Mouse (Mus musculus): ENCODE results near the gene Rpp25l. TPM values are rescaled to one million over a fixed set of nuclear protein-coding genes. Genes with fewer than 3 reads are reported as not detected.

Gene Rpp25l
- polyA plus RNA-seq, 2 experiments = 24.0 to 31.4 TPM

- ATAC-seq (ENCODE audit: insufficient read depth) (no peak), DNase-seq (ENCODE audit: low read depth in 3 of 3, low spot score in 3 of 3) (no peak)
- no peak overlapping the region for H3K4me3 ChIP-seq (ENCODE audit: insufficient read depth in 1 of 2, low read depth in 2 of 2, low read length in 2 of 2)
- no peak overlapping the region for H3K27ac ChIP-seq
- H3K4me1 ChIP-seq (replicated peaks; ENCODE audit: control insufficient read depth in 2 of 2, insufficient read depth in 2 of 2, low read length in 1 of 2) = peaks cover 0 to 15% of the 10 kb centered on the region in 2 experiments; a peak in 3 of 4 replicates
- no peaks in the 10 kb centered on the region for H3K36me3 ChIP-seq (replicated peaks; ENCODE audit: control insufficient read depth, insufficient read depth, low read depth)
- H3K27me3 ChIP-seq (ENCODE audit: control insufficient read depth, insufficient read depth, low read length) = no peaks in the 10 kb centered on the region
- H3K9ac ChIP-seq (replicated peaks) = no peak overlapping the region
- WGBS (ENCODE audit: insufficient replicate concordance) = 46% methylated on average over 2 of the region's 2 CpGs
- H3K9me3 ChIP-seq (ENCODE audit: control insufficient read depth, low read length) = no peaks in the 10 kb centered on the region
- H3K4me2 ChIP-seq (ENCODE audit: low read depth) = no peak overlapping the region
- TF ChIP-seq CTCF (IDR thresholded peaks at IDR 0.05; ENCODE audit: low read depth) = no peak
- TF ChIP-seq EP300 (IDR thresholded peaks at IDR 0.05; ENCODE audit: low read depth) = no peak
Measured at GRCm38 (mm10) chr4:41744131-41744530, 30.8 kb upstream of the Rpp25l start.

GRCm38 (mm10) chr4:41741158-41741560 is 27.8 kb upstream of the Rpp25l start:
- ATAC-seq (ENCODE audit: insufficient read depth) (peak; percentile 95), DNase-seq (ENCODE audit: low read depth in 3 of 3, low spot score in 3 of 3) (peak; percentile 84 to 86 (median 84))
- Histone ChIP-seq H3K4me1 (replicated peaks; ENCODE audit: control insufficient read depth in 2 of 2, insufficient read depth in 2 of 2, low read length in 1 of 2) (peaks cover 0 to 15% of the 10 kb centered on the region in 2 experiments; a peak in 3 of 4 replicates), H3K4me3 (ENCODE audit: insufficient read depth in 1 of 2, low read depth in 2 of 2, low read length in 2 of 2) (peak overlapping the region; percentile 60 to 61), H3K4me2 (ENCODE audit: low read depth) (peak overlapping the region; percentile 79), H3K36me3 (replicated peaks; ENCODE audit: control insufficient read depth, insufficient read depth, low read depth) (no peaks in the 10 kb centered on the region; the same call in 1 of the 2 replicates), H3K27ac (no peak overlapping the region), H3K9me3 (ENCODE audit: control insufficient read depth, low read length) (no peaks in the 10 kb centered on the region), H3K27me3 (ENCODE audit: control insufficient read depth, insufficient read depth, low read length) (no peaks in the 10 kb centered on the region), H3K9ac (replicated peaks) (peak overlapping the region; percentile 47)
- under 1% methylated on average over 27 of the region's 27 CpGs for WGBS (ENCODE audit: insufficient replicate concordance)
- TF ChIP-seq CTCF (IDR thresholded peaks at IDR 0.05; ENCODE audit: low read depth) = peak; percentile 37; the same call in 1 of the 2 replicates
- TF ChIP-seq EP300 (IDR thresholded peaks at IDR 0.05; ENCODE audit: low read depth) = no peak

GRCm38 (mm10) chr4:41740380-41741157 is 27.2 kb upstream of the Rpp25l start:
- Histone ChIP-seq H3K9me3 (ENCODE audit: control insufficient read depth, low read length) (no peaks in the 10 kb centered on the region), H3K36me3 (replicated peaks; ENCODE audit: control insufficient read depth, insufficient read depth, low read depth) (no peaks in the 10 kb centered on the region; the same call in 1 of the 2 replicates), H3K27me3 (ENCODE audit: control insufficient read depth, insufficient read depth, low read length) (no peaks in the 10 kb centered on the region), H3K4me2 (ENCODE audit: low read depth) (peak overlapping the region; percentile 79), H3K9ac (replicated peaks) (peak overlapping the region; percentile 47), H3K4me3 (ENCODE audit: insufficient read depth in 1 of 2, low read depth in 2 of 2, low read length in 2 of 2) (peak overlapping the region; percentile 60 to 61), H3K4me1 (replicated peaks; ENCODE audit: control insufficient read depth in 2 of 2, insufficient read depth in 2 of 2, low read length in 1 of 2) (peaks cover 0 to 15% of the 10 kb centered on the region in 2 experiments; a peak in 3 of 4 replicates), H3K27ac (no peak overlapping the region)
- DNase-seq (ENCODE audit: low read depth in 3 of 3, low spot score in 3 of 3) = peak in 1 of 3 experiments; percentile 37
- peak; percentile 26; the same call in 1 of the 2 replicates for TF ChIP-seq CTCF (IDR thresholded peaks at IDR 0.05; ENCODE audit: low read depth)
- TF ChIP-seq EP300 (IDR thresholded peaks at IDR 0.05; ENCODE audit: low read depth) = no peak
- peak; percentile 82 for ATAC-seq (ENCODE audit: insufficient read depth)
- under 1% methylated on average over 48 of the region's 48 CpGs for WGBS (ENCODE audit: insufficient replicate concordance)

GRCm38 (mm10) chr4:41739260-41739659 is 25.9 kb upstream of the Rpp25l start:
- Histone ChIP-seq H3K4me2 (ENCODE audit: low read depth) (no peak overlapping the region), H3K9ac (replicated peaks) (no peak overlapping the region), H3K27ac (no peak overlapping the region), H3K36me3 (replicated peaks; ENCODE audit: control insufficient read depth, insufficient read depth, low read depth) (no peaks in the 10 kb centered on the region; the same call in 1 of the 2 replicates), H3K27me3 (ENCODE audit: control insufficient read depth, insufficient read depth, low read length) (no peaks in the 10 kb centered on the region), H3K9me3 (ENCODE audit: control insufficient read depth, low read length) (no peaks in the 10 kb centered on the region), H3K4me1 (replicated peaks; ENCODE audit: control insufficient read depth in 2 of 2, insufficient read depth in 2 of 2, low read length in 1 of 2) (peaks cover 0 to 15% of the 10 kb centered on the region in 2 experiments; a peak in 3 of 4 replicates), H3K4me3 (ENCODE audit: insufficient read depth in 1 of 2, low read depth in 2 of 2, low read length in 2 of 2) (no peak overlapping the region)
- DNase-seq (ENCODE audit: low read depth in 3 of 3, low spot score in 3 of 3) = no peak
- TF ChIP-seq EP300 (IDR thresholded peaks at IDR 0.05; ENCODE audit: low read depth) (no peak), CTCF (IDR thresholded peaks at IDR 0.05; ENCODE audit: low read depth) (no peak)
- 84% methylated on average over 13 of the region's 13 CpGs for WGBS (ENCODE audit: insufficient replicate concordance)
- ATAC-seq (ENCODE audit: insufficient read depth) = no peak

DNA sequence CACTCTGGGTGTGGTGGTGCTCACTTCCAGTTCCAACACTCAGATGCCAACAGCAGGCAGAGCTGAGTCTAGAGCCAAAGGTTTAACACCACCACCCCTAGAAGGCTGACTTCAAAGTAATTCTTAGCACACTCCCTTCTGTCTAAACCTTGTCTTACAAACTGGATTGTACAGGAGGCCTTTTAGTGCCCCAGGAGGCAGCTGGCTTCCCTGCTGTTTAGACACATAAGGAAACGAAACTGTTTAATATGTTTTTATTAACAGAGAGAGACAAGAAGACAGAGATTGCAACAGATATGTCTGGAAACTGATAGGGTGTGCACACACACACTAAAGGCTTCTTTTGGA is 24.9 kb upstream of the Rpp25l start:
- H3K27me3 ChIP-seq (ENCODE audit: control insufficient read depth, insufficient read depth, low read length) = peaks cover 3% of the 10 kb centered on the region

More for the DNA sequence above, 24.9 kb upstream of the Rpp25l start:
- DNase-seq (ENCODE audit: low read depth in 3 of 3, low spot score in 3 of 3) (no peak), ATAC-seq (ENCODE audit: insufficient read depth) (no peak)
- peaks cover 0 to 15% of the 10 kb centered on the region in 2 experiments; a peak in 3 of 4 replicates for H3K4me1 ChIP-seq (replicated peaks; ENCODE audit: control insufficient read depth in 2 of 2, insufficient read depth in 2 of 2, low read length in 1 of 2)
- WGBS (ENCODE audit: insufficient replicate concordance) = 55% methylated on average over 1 of the region's 1 CpGs
- no peak overlapping the region for H3K4me2 ChIP-seq (ENCODE audit: low read depth)
- H3K4me3 ChIP-seq (ENCODE audit: insufficient read depth in 1 of 2, low read depth in 2 of 2, low read length in 2 of 2) = no peak overlapping the region
- H3K9ac ChIP-seq (replicated peaks) = no peak overlapping the region
- TF ChIP-seq EP300 (IDR thresholded peaks at IDR 0.05; ENCODE audit: low read depth) = no peak
- H3K9me3 ChIP-seq (ENCODE audit: control insufficient read depth, low read length) = no peaks in the 10 kb centered on the region
- no peaks in the 10 kb centered on the region; the same call in 1 of the 2 replicates for H3K36me3 ChIP-seq (replicated peaks; ENCODE audit: control insufficient read depth, insufficient read depth, low read depth)
- no peak overlapping the region for H3K27ac ChIP-seq
